In genomic region chr17:36205862-36206261, GRCm38 (mm10) we compare ENCODE assay signal across 7 mouse cellular contexts. TPM values are rescaled to one million over a fixed set of nuclear protein-coding genes. Genes with fewer than 3 reads are reported as not detected.
DNase-seq lines count a peak whose midpoint lies in the region; ATAC-seq and TF ChIP-seq lines count a peak whose summit lies in the region.

No protein-coding gene starts in this region.

- H3K4me1 ChIP-seq in spleen, adult 2 months (ENCODE audit: control insufficient read depth, insufficient read depth, insufficient read length): peaks cover 4% of the 10 kb centered on the region; the same call in 1 of the 2 replicates
- peaks cover 4% of the 10 kb centered on the region; the same call in 1 of the 2 replicates for H3K4me1 ChIP-seq in forebrain, embryonic 11.5 days (replicated peaks; ENCODE audit: control insufficient read depth, insufficient read depth, low read length)
- peaks cover 11% of the 10 kb centered on the region for H3K4me1 ChIP-seq in limb, embryonic 15.5 days

- no peak for TF ChIP-seq POLR2A in spleen, adult 2 months (IDR thresholded peaks at IDR 0.05; ENCODE audit: low read depth, low read length)

- no peak for DNase-seq in spleen, adult 2 months (ENCODE audit: low read depth in 1 of 2, low spot score in 2 of 2)
- no peak for DNase-seq in spleen, adult 12 weeks (ENCODE audit: low spot score)
- no peak for DNase-seq in forebrain, embryonic 11.5 days (ENCODE audit: low spot score)
- DNase-seq in retina, embryonic 14.5 days (ENCODE audit: low spot score): peak; percentile 35
- DNase-seq in right cerebral cortex, postnatal 4 days: no peak
- DNase-seq in adrenal gland, adult 8-10 months: no peak

- H3K27ac ChIP-seq in spleen, adult 2 months (ENCODE audit: insufficient read depth, low read length): no peak overlapping the region
- no peak overlapping the region for H3K27ac ChIP-seq in forebrain, embryonic 11.5 days (ENCODE audit: low read depth, low read length)
- H3K27ac ChIP-seq in limb, embryonic 15.5 days: no peak overlapping the region

- no peak for TF ChIP-seq CTCF in spleen, adult 2 months (IDR thresholded peaks at IDR 0.05; ENCODE audit: extremely low read depth, insufficient read depth, insufficient read length, insufficient replicate concordance)

- peak overlapping the region; percentile 45 for H3K4me2 ChIP-seq in forebrain, embryonic 11.5 days (ENCODE audit: low read depth, low read length, severe bottlenecking)
- peak overlapping the region; percentile 52 for H3K4me2 ChIP-seq in limb, embryonic 15.5 days

- H3K27me3 ChIP-seq in spleen, adult 2 months (ENCODE audit: control insufficient read depth, insufficient read depth, low read length): peaks cover 4% of the 10 kb centered on the region; the same call in 1 of the 2 replicates
- H3K27me3 ChIP-seq in forebrain, embryonic 11.5 days (ENCODE audit: control insufficient read depth, insufficient read depth, low read length): peaks cover 23% of the 10 kb centered on the region
- H3K27me3 ChIP-seq in limb, embryonic 15.5 days: peaks cover 75% of the 10 kb centered on the region

- no peaks in the 10 kb centered on the region for H3K36me3 ChIP-seq in spleen, adult 2 months (ENCODE audit: control insufficient read depth, insufficient read depth, low read length)
- no peaks in the 10 kb centered on the region for H3K36me3 ChIP-seq in forebrain, embryonic 11.5 days (ENCODE audit: control insufficient read depth, insufficient read depth, low read length)
- no peaks in the 10 kb centered on the region for H3K36me3 ChIP-seq in limb, embryonic 15.5 days

- no peak for ATAC-seq in forebrain, embryonic 11.5 days (replicated peaks; ENCODE audit: low FRiP score)
- no peak for ATAC-seq in limb, embryonic 15.5 days (ENCODE audit: insufficient number of reproducible peaks, low FRiP score, low TSS enrichment, low read depth)

- H3K4me3 ChIP-seq in spleen, adult 2 months (ENCODE audit: extremely low read depth, insufficient read depth, insufficient read length): peak overlapping the region; percentile 71
- H3K4me3 ChIP-seq in forebrain, embryonic 11.5 days (ENCODE audit: low read depth, low read length): peak overlapping the region; percentile 23
- peak overlapping the region; percentile 36 for H3K4me3 ChIP-seq in limb, embryonic 15.5 days

- no peak overlapping the region; the same call in 1 of the 2 replicates for H3K9ac ChIP-seq in forebrain, embryonic 11.5 days (ENCODE audit: low read length)
- peak overlapping the region; percentile 20; the same call in 1 of the 2 replicates for H3K9ac ChIP-seq in limb, embryonic 15.5 days

- no peaks in the 10 kb centered on the region for H3K9me3 ChIP-seq in forebrain, embryonic 11.5 days (ENCODE audit: control insufficient read depth, low read length)
- H3K9me3 ChIP-seq in limb, embryonic 15.5 days: no peaks in the 10 kb centered on the region

- 2% methylated on average over 37 of the region's 41 CpGs for WGBS in spleen, adult 2 months
- whole genome bisulfite sequencing in forebrain, embryonic 11.5 days: under 1% methylated on average over 41 of the region's 41 CpGs
- under 1% methylated on average over 39 of the region's 41 CpGs for WGBS in limb, embryonic 15.5 days

RNA-seq across cellular contexts. Expression of gene H2-T3, which starts 15.8 kb away (rescaled TPM):
- polyA plus RNA-seq in spleen, adult 2 months (2012; rRNA removed): not detected in 2 replicates
- polyA plus RNA-seq in forebrain, embryonic 11.5 days (2014; fragmentation: Nextera tagmentation; extraction: Ambion mirVana): not detected in 2 replicates
- not detected in 2 replicates for polyA plus RNA-seq in limb, embryonic 15.5 days (2015; fragmentation: Nextera tagmentation; extraction: Ambion mirVana)
- not detected for total RNA-seq in adrenal gland, adult 8-10 months (2022)

RNA-seq across cellular contexts. Expression of gene Gm8909, which starts 37.5 kb away (rescaled TPM):
- polyA plus RNA-seq in spleen, adult 2 months (2012; rRNA removed): 0.15 TPM in 1 of 2 replicates, not detected in the other
- polyA plus RNA-seq in forebrain, embryonic 11.5 days (2014; fragmentation: Nextera tagmentation; extraction: Ambion mirVana): not detected in 2 replicates
- polyA plus RNA-seq in limb, embryonic 15.5 days (2015; fragmentation: Nextera tagmentation; extraction: Ambion mirVana): not detected in 2 replicates
- total RNA-seq in adrenal gland, adult 8-10 months (2022): 1 to 10 TPM in 1 of 4 experiments, under 1 TPM in 1, not detected in 2; 0.40 to 1.2 TPM

RNA-seq across cellular contexts. Expression of gene Rpp21, which starts 52.0 kb away (rescaled TPM):
- 59.9 and 79.2 TPM in 2 replicates for polyA plus RNA-seq in spleen, adult 2 months (2012; rRNA removed)
- polyA plus RNA-seq in forebrain, embryonic 11.5 days (2014; fragmentation: Nextera tagmentation; extraction: Ambion mirVana): 82.2 and 89.0 TPM in 2 replicates
- 89.3 and 104 TPM in 2 replicates for polyA plus RNA-seq in limb, embryonic 15.5 days (2015; fragmentation: Nextera tagmentation; extraction: Ambion mirVana)
- 10 to 100 TPM; 38.8 to 46.8 (median 43.4) TPM for total RNA-seq in adrenal gland, adult 8-10 months (2022)
